Mouse (Mus musculus) kidney, postnatal 25 days (tissue): ENCODE measurements at regions not wholly inside any gene's neighbourhood (a gene's known extent, or its start where the extent isn't known, plus 50 kb on each side); places are given as distances from the start of the nearest gene placed in this dataset.
A peak's percentile ranks its signal among the peaks of the same experiment; 100 is the strongest.

Source experiments
- DNase-seq, 2 experiments: peaks; one replicate each; pipeline ENCODE4 v3.0.0; 2021; ENCODE audit warnings: mixed read lengths in 2 of 2

DNA sequence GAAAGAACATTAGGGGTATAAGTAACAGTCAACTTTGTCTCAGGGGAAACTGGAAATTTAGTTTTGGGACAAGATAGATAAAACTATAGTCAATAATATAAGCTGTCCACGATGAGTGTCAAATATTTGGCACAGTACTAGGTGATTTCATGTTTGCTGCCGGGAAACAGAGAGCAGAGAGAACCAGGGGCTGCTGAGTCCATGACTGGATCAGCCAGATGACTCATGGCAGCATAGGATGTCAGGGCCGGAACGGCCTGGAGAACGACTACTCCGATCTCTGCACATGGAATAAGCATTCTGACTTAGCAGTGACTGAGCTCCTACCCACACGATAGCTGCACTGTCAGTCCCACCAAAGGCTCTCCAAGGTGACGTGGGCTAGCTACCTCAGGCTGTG is 197.6 kb upstream of the Bmper start:
- no peak for DNase-seq

DNA sequence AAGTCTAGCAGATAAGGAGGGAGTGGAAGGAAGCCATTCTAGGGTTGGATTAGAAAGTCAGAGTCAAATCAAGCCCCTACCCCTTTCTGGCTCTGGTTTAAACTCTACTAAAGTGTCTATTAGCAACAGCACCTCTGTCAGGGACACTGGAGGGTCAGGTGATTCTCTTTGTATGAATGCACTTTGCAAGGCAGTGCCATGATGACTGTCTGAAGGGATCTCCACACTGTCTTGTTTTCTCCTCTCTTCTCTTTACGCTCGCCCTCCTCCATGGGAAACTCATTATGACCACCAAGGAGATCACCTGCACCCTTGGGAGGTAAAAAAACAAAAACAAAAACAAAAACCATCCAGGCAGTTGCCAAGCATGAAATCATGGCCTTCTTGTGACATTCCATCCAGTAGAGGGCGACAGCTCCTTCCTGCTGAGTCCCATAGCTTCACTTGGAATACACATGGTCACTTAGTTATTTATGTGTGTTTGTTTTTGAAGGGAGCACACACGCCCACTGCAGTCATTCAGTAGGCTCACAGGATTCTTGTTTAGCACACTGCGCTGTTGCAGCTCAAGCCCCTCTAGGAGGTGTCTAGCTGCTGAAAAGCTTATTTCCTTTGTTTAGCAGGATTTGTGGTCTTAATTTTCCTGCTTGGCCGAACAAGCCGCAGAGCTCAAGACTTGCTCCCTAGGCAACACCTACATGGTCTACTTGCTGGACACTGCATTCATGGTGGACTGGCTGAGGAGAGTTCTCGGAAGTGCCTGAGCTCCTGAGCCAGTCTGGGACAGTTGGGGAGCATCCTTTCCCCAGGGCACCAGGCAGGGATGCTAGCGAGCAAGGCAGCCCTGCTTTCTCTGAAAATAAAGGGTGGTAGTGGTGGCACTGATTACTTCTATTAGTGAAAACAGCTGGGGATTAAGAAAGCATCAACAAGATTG is 195.2 kb upstream of the Bmper start:
- DNase-seq, result peak; percentile 58 to 86

DNA sequence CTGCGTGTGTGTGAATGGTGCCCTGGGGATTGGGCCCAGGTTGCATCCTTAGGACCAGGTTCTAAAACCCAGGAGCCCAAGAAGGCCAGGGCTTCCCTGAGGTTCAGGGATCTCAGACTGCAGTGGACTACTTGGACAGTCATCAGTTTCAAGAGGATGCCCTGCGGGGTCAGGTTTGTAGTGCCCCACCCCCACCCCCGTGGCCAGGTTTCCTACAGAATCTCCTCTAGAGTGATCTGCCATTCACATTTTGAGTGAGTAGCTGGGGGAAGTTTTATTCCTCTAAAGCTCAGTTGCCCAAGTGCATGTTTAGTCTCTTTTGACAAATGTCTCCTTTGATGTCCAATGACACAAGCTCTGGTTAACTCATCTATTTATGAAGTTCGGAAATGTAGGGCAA is 193.5 kb upstream of the Bmper start:
- DNase-seq, result no peak

DNA sequence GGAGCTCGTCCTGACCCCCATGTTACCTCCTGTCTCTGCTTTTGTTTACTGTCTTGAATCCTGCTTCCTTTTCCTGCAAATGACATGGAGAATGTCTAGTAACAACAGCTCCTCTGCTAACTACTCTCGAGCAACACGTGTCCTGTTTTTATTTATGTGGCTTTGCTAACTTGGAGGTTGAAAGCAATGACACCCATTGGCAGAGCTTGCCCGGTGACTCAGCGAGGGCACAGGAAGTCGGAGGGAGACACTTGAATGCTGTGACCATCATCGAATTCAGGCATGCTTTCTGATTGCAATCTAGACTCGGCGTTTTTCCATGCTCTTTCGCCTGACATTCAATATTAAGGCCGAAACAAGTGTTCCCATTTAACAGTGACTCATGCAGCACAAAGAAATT is 192.7 kb upstream of the Bmper start:
- peak; percentile 49 to 64 for DNase-seq

DNA sequence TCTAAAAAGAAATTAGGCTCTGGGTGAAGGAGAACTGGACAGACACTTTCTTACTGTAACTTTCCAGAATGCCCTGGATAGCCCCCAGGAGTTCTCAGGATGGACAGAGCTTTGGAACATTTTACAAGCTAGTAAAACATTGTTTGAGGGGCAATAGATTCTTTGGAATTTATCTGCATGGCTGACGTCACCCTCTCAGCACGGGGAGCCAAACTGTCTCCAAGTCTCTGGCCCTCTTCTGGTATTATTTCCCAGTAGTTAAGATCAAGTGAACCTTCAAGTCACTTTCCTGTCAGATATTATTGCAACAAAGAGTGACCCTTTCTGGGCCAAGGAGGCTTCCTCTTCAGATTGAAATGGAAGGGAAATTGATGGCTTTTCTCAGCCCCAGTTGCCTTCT is 192.3 kb upstream of the Bmper start:
- DNase-seq, result peak in 1 of 2 experiments; percentile 22

DNA sequence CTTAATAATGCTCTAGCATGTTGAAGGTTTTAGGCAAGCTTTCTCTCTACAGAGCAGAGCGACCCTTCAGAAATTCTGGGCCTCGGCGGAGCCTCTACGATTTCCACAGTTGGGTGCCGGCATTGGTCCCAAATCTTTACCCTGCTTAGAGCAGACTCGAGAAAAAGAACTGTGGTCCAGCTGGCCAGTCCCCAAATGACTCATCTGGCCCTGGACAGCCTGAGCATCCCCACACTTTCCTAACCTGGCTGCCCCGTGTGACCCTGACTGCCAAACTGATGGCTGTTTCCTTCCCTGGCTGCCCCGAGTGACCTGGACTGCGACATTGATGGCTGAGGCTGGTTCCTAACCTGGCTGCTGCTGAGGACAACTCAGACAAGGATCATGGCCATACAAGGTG is 191.0 kb upstream of the Bmper start:
- DNase-seq, result peak; percentile 60 to 71

DNA sequence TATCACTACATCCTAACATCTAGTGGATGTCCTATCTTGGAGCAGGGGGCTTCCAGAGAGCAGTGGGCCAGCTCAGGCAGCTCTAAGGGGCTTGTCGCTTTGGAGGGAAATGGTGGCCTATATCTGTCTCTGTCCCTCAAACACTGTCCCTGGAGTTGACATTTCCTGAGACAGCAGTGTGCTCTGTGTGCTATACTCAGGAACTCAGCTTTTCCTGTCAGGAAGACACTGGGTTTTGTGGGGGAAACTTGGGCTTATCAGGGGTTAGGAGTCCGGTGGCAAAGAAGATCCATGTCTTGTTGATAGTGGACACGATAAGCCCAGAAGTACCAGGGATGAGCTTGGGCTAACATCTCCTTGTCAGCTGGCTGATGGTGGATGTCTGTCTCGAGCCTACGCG is 187.6 kb upstream of the Bmper start:
- no peak for DNase-seq

DNA sequence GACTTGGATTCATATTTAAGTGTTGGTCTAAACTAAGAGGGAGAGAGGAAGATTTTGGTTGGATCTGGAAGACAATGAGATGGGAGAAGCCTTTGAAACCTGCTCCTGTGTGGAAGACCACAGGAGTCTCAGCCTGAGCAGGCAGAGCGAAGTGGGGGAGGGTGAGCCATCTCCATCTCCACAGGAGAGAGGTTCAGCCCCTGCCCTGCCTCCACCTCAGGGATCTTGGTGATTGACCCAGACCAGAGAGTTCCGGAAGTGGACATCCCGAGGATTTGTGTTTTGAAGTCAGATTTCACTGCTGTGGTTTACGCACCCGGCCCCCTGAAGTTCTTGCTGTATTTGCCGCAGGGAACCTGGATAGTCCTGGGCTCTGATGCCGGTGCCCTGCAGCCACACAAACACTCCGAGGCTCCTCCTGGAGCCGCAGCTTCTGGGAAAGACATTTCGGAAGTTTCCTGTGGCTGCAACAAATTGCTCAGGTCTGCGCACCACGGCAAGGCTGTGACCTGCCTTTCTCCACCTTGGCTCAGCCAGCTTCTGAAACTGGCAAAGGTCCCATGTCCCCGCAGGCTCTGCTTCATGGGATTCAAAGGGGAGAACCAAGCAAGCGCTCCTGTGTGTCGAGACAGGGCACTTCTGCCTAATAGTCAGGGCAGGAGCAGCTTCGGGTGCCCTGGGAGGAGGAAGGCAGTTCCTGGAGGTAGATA is 186.8 kb upstream of the Bmper start:
- DNase-seq, result peak; percentile 47 to 50

DNA sequence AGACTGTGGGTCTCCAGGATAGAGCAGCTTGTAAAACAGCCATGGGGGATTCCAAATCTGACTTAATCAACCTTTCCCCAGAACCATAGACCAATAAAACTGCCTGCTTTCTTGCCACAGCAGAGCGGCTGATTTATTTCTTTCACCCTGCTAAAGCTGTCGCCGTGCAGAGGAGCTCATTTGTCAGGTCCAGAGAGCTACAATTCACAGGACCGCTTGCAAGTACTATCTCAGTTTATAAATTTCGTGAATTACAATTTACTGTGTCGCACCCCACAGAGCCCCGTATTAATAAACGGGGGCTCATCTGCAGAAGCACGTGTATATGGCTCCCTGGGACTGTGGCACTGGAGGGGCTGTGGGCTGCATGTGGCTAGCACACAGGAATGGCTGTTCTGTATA is 185.4 kb upstream of the Bmper start:
- no peak for DNase-seq

DNA sequence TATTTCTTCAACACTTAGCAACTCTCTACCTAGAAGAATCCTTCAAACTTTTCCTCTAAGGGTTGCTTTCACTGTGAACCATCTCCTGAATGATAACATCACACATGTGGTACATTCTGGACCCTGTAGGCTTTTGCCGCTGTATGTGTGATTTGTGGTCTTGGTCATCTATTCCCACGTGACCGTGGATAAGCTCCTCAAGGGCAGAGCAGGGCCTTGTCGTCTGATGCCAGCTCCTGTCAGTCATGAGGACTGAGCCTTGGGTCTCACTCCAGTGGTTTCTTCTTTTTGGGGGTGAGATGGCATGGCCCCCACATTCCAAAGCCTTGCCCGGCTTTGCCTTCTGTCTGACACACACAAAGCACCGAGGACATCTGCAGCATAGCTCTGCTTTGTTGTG is 183.3 kb upstream of the Bmper start:
- DNase-seq, result no peak

DNA sequence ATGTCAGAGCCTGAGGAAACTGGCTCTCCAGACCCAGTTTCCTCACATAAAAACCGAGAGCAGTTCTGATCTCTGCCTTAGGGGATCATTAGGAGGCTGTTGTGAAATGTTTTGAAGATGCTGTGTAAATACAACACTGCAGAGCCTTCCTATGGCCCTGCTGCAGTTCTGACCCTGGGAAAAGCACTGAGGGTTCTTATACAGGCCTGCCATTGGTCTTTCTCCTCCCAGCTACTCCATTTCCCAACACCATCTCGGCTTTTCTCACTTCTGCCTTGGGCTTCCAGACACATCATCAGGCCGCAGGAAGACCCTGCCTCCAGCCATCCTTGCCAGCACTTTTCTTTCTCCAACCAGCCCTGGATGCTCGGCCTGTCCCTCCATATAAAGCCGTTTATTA is 181.9 kb upstream of the Bmper start:
- no peak for DNase-seq

DNA sequence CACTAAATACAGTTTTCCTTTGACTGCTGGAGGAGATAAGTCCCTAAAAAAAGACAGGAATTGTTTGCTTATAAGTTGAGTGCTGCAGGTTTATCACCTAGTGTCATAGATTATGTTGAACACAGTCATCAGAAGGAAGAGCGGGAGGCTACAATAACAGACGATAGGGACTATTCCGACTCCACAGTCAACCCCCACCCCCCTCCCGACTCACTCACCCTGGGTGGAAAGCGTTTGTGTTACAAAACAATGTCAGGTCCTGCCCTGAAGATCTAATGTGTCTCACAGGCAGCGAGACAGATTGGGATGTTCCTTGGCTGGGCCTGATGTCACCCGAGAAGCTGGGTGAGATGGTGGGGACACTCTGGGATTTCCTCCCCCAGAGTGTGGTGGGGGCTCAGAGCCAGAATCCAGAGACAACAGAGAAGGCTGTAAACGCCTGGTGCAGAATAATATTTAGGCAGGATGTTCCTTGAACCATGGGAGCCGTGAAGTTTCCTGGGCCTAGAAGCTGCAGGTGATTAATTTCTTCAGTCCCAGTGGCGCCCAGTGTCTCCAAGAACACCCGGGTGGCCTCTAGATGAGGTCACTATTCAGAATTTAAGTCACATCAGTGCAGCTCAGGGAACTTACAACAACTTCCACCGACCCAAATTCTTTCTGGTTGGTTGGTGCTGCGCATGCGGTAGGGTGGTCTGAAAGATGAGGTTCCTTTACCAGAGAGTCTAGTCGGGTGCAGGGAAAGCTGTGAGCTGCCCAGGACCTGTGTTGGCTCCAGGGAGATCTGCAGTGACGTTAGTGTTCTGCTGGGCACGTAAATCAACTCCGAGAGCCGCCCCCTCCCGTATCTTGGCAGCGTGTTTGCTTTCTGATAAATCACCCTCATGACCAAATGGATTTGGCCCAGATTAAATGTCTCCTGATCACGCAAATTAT is 181.1 kb upstream of the Bmper start:
- no peak for DNase-seq

DNA sequence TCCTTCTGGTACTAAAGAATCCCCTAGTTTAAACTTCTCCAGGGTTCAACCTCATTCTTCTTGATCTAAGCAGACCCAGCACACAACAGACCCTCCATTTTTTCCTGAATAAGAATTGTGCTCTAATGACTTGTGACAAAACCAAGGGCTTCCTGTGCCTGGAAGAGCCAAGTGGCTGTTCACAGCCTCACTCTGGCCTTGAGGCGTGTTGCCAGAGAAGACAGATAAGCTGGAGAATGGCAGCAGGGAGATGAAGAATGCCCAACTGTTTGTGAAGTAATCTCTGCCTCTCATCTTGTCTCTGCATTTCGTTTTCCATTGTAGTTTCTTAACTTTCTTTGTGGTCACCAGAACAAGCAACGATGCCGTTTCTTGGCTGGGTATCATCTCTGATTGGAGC is 179.9 kb upstream of the Bmper start:
- no peak for DNase-seq

DNA sequence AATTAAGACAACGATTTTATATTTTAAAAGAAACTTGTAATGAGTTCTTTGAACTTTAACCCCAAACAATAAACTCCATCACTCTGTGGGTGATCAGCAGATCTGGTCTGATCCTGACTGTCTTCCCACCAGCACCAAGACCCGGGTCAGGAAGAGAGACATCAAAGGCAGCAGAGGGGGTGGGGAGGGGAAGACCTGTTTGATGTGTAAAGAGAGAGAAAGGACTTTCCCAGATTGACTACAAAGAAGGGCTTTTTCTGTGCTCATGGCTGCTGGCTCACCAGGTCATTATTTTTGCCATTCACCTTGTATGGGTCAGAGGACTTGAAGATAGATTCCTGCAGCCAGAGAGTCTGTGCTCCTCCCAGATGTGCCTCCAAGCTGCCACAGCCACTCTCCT is 177.4 kb upstream of the Bmper start:
- no peak for DNase-seq

DNA sequence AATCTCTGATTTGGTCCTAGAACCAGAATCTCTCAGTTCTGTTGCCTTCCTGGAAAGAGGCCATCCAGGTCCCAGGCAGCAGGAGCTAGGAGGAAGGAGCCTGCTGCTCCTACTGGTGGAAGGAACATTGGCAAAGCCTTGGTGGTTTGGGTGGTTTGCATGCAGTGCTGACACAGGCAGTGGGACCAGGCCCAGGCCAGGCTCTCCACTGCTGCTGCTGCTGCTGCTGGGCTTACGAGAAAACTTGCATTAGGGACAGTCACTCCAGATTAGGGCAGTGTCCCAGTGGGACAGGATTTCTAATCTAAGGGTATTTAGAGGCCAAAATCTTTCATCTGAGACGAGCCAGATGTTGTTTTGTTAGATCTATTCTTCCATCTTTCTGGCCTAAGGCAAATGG is 172.1 kb upstream of the Bmper start:
- no peak for DNase-seq

DNA sequence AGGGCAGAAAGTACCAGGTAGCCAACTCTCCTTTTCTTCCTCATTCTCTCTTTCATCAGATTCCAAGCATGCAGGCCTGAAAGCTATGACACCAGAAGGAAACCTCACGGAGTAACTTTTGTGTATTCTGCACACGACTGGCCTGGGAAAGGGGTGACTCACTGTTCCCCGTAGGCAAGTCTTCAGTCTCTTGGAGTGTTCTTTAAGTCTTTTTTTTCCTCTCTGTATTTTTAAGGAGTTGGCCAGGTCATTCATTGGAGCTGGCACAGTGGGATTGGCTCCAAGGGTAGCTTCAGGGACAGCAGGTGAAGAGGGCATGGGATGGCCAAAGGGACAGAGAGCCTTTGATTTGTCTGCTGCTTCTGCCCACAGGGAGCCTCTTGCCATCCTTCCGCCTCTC is 163.3 kb upstream of the Bmper start:
- DNase-seq, result no peak

DNA sequence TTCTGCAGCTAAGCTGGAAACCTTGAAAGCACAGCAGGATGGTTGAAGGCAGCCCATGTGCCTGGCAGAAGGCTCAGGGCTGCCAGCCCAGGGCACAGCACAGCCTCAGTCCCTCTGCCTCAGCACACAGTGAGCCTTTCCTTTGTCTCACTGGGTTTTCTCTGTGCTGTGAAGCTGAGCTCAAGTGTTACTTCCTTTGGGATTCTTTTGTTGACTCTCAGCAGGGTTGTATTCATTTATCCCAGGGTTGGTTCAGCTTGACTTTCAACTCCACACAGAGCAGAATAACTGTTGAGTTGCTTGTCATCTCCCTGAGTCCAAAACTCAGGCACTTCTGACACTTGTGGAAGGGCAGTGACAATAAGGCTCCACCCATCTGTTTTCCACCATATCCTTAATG is 162.3 kb upstream of the Bmper start:
- DNase-seq, result no peak

DNA sequence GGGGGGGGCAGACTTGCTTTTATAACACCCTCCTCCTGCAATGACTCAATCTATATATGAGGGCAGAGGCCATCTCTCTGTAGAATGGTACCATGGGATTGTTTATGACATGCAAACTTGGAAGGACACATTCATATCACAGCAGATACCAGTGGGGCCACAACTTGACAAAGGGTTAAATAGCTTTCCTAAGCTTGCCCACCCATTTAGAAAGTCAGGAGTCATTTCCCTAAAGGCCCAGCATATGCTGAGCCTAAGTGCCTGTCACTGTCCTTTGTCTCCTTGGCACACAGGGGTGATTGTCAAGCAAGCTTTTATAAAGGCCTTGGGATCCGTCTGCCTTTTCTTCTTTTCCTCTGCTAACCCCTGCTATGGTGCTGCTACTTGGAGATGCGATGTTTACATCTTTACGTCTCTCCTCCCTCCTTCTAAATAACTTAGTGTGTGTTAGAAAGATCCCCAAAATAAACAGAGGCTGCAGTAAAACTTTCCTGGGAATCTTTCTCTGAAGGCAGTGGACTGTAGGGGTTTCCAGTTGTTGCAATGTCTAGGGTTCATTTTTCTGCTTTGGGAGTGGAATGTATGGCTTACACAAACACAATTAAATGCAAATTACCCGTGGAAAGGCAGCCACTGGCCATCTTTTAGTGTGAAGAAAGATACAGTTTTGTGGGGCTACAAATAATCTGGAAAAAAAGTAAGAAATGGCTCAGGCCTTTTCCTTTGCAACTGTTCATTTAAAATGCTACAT is 161.5 kb upstream of the Bmper start:
- no peak for DNase-seq

DNA sequence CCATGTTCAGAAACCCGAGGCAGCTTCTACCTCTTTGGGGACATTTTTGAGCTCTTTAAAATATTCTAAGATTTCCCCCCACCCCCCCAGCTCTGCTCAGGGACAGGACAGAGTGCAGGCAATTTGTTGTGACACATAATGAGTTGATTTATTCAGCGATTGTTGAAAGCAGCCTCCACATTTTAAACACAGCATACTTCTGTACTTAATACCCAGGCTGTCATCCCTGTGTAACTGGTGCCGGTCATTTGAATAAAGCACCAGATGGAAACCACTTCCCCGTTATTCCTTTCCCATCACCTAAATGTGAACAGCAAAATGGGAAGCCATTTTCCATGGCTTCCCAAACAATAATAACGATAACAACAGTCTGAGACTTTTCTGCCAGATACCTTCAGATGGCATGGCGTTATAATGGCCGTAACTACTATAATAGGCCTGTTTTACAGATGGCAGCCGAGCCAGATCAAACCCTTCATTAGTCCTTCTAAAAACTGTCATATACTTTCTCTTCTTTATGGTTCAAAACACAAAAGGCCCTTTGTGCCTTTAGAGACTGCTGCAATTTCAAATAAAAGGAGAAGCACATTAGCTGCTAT is 160.7 kb upstream of the Bmper start:
- no peak for DNase-seq

DNA sequence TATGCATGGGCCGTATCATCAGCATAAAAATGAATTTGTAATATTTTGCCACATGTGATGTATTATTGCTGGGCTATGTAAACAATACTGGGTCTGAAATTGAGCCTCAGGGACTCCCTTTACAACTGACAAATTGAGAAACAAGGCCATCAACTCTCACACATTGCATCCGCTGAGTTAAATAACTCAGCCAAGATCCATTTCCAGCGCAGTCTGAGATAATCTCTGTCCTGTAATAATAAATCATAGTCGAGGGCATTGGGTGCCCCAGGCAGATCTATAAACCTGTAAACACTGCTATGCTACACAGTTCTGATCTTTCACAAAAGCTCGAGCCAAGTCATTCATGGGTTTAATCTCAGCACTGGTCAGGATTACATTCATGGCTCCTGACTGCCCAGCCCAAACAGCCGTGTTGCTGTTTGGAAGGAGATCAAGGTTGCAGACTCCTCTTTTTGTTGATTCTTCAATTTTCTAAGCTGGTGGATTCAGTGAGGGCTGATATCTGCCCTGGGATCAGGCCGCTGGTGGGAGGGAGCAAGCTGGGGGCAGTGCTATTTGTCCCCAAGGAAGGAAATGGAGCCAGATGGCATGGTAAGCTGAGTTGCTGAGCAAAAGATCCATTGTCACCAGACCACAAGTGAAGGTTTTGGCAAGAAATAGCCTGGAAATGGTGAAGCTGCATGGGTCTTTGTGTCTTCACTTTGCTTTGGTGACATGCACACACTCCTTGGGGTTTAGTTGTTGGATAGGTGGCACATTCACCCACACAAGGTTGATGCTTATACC is 160.0 kb upstream of the Bmper start:
- DNase-seq, result no peak

DNA sequence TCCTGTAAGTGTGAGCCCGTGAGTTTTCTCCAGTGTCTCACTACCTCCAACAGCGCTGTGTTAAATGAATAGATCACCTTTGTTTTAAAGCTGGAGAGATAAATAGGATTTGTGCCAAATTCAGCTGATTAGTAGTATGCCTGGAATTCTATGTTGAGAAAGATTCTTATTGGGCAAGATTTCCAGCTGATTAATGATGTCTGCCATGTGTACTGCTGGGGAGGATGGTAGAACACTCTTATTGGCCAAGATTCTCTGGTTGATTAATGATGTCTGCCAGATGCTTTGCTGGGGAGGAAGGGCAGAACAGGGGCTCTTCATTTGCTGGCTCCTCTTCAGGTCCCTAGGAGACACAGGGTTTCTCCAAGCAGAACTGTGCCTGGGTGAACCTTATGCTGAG is 158.9 kb upstream of the Bmper start:
- DNase-seq, result no peak
